Mouse (Mus musculus): Measurements from ENCODE around the gene Ralgps1.

- no peak for TF ChIP-seq GATA1 (IDR thresholded peaks at IDR 0.05; ENCODE audit: low read length)
- no peak for TF ChIP-seq TAL1 (IDR thresholded peaks at IDR 0.05; ENCODE audit: low read length)
Measured at GRCm38 (mm10) chr2:33232782-33233570, 138.3 kb downstream of the Ralgps1 start.
